9 mouse cellular contexts compared by ENCODE assay signal in genomic region chr2:106693702-106694566, GRCm38 (mm10). TPM values are rescaled to one million over a fixed set of nuclear protein-coding genes. Genes with fewer than 3 reads are reported as not detected.
DNase-seq lines count a peak whose midpoint lies in the region; ATAC-seq and TF ChIP-seq lines count a peak whose summit lies in the region.
"Had no signal": no experiment of that assay in that cellular context is flagged by ENCODE, and none has a peak within 500 bp of the region (broad histone marks: within the 10 kb centered on the region; RNA-seq: fewer than 3 reads in every experiment).

No protein-coding gene starts in this region.

- peak; percentile 62 for ATAC-seq in heart, embryonic 13.5 days (ENCODE audit: extremely low read depth, insufficient number of reproducible peaks, low FRiP score, low TSS enrichment)
- peak; percentile 81 for ATAC-seq in kidney, postnatal 0 days (replicated peaks; ENCODE audit: low FRiP score, low read depth)
- peak; percentile 76 for ATAC-seq in liver, postnatal 0 days
- ATAC-seq in inflammation-experienced regulatory T-cells, adult 6 months: no peak

- WGBS in heart, embryonic 13.5 days: under 1% methylated on average over 69 of the region's 91 CpGs
- under 1% methylated on average over 82 of the region's 91 CpGs for WGBS in kidney, postnatal 0 days
- under 1% methylated on average over 72 of the region's 91 CpGs for WGBS in liver, postnatal 0 days (ENCODE audit: insufficient replicate concordance)

- no peak for TF ChIP-seq POLR2A in embryonic fibroblast, embryonic 13.5 days (IDR thresholded peaks at IDR 0.05; ENCODE audit: low read depth, low read length)

- H3K27ac ChIP-seq in embryonic fibroblast, embryonic 13.5 days (ENCODE audit: insufficient read depth, low read length): no peak overlapping the region
- peak overlapping the region; percentile 98 for H3K27ac ChIP-seq in heart, embryonic 13.5 days (replicated peaks)
- peak overlapping the region; percentile 87 for H3K27ac ChIP-seq in kidney, postnatal 0 days
- H3K27ac ChIP-seq in liver, postnatal 0 days (ENCODE audit: low read depth): no peak overlapping the region

- no peak for TF ChIP-seq CTCF in E14TG2a.4 (conservative IDR thresholded peaks at IDR 0.05; ENCODE audit: low read length)
- TF ChIP-seq CTCF in embryonic fibroblast, embryonic 13.5 days (IDR thresholded peaks at IDR 0.05; ENCODE audit: borderline replicate concordance, insufficient read depth, low read length): no peak
- no peak for TF ChIP-seq CTCF in kidney, postnatal 0 days (IDR thresholded peaks at IDR 0.05; ENCODE audit: low read depth)
- no peak for TF ChIP-seq CTCF in liver, postnatal 0 days (IDR thresholded peaks at IDR 0.05; ENCODE audit: low read depth)

- peaks cover 29% of the 10 kb centered on the region for H3K27me3 ChIP-seq in E14TG2a.4 (ENCODE audit: insufficient read depth, low read length)
- peaks cover 6% of the 10 kb centered on the region; the same call in 1 of the 2 replicates for H3K27me3 ChIP-seq in heart, embryonic 13.5 days (replicated peaks)
- no peaks in the 10 kb centered on the region for H3K27me3 ChIP-seq in kidney, postnatal 0 days (ENCODE audit: insufficient read depth, low read length)
- H3K27me3 ChIP-seq in liver, postnatal 0 days (ENCODE audit: insufficient read depth, low read length): peaks cover 47% of the 10 kb centered on the region

- H3K4me1 ChIP-seq in E14TG2a.4 (replicated peaks; ENCODE audit: low read depth, low read length): peaks cover 28% of the 10 kb centered on the region
- 0 out of 2 replicates have a peak, but pooled peaks cover 3% of the 10 kb centered on the region for H3K4me1 ChIP-seq in embryonic fibroblast, embryonic 13.5 days (ENCODE audit: control insufficient read depth, insufficient read depth, low read length)
- H3K4me1 ChIP-seq in heart, embryonic 13.5 days: peaks cover 22% of the 10 kb centered on the region
- peaks cover 10% of the 10 kb centered on the region; the same call in 1 of the 2 replicates for H3K4me1 ChIP-seq in kidney, postnatal 0 days (replicated peaks; ENCODE audit: insufficient read depth, low read length)
- H3K4me1 ChIP-seq in liver, postnatal 0 days (ENCODE audit: insufficient read depth): no peaks in the 10 kb centered on the region

- H3K4me3 ChIP-seq in E14TG2a.4 (replicated peaks; ENCODE audit: low read length): peak overlapping the region; percentile 87
- H3K4me3 ChIP-seq in embryonic fibroblast, embryonic 13.5 days (ENCODE audit: insufficient read depth, low read length): peak overlapping the region; percentile 76
- H3K4me3 ChIP-seq in heart, embryonic 13.5 days: peak overlapping the region; percentile 90
- peak overlapping the region; percentile 78 for H3K4me3 ChIP-seq in kidney, postnatal 0 days (replicated peaks; ENCODE audit: low read depth, low read length)
- peak overlapping the region; percentile 68 for H3K4me3 ChIP-seq in liver, postnatal 0 days (ENCODE audit: low read depth, low read length)

- peak overlapping the region; percentile 99 for H3K9ac ChIP-seq in heart, embryonic 13.5 days
- H3K9ac ChIP-seq in kidney, postnatal 0 days (ENCODE audit: low read depth, low read length): peak overlapping the region; percentile 82
- H3K9ac ChIP-seq in liver, postnatal 0 days (replicated peaks): peak overlapping the region; percentile 46

- H3K9me3 ChIP-seq in E14TG2a.4 (ENCODE audit: low read length): no peaks in the 10 kb centered on the region
- H3K9me3 ChIP-seq in heart, embryonic 13.5 days: no peaks in the 10 kb centered on the region
- H3K9me3 ChIP-seq in kidney, postnatal 0 days (replicated peaks; ENCODE audit: low read length): no peaks in the 10 kb centered on the region
- no peaks in the 10 kb centered on the region for H3K9me3 ChIP-seq in liver, postnatal 0 days (ENCODE audit: low read length)

- peak; percentile 32 to 42 for DNase-seq in adrenal gland, postnatal 4 days (ENCODE audit: low spot score in 2 of 2)
- peak; percentile 61 for DNase-seq in kidney, postnatal 0 days (ENCODE audit: low spot score)
- DNase-seq in liver, postnatal 0 days: peak; percentile 52
- peak; percentile 29 for DNase-seq in ovary, postnatal 14 days (ENCODE audit: low spot score)

- H3K36me3 ChIP-seq in E14TG2a.4 (ENCODE audit: insufficient read depth, low read length): no peaks in the 10 kb centered on the region
- H3K36me3 ChIP-seq in heart, embryonic 13.5 days: no peaks in the 10 kb centered on the region
- no peaks in the 10 kb centered on the region for H3K36me3 ChIP-seq in kidney, postnatal 0 days (ENCODE audit: insufficient read depth, low read length)
- H3K36me3 ChIP-seq in liver, postnatal 0 days (replicated peaks; ENCODE audit: insufficient read depth, low read length): no peaks in the 10 kb centered on the region

- TF ChIP-seq EP300 in liver, postnatal 0 days (IDR thresholded peaks at IDR 0.05; ENCODE audit: low read depth): no peak

- H3K4me2 ChIP-seq in heart, embryonic 13.5 days: peak overlapping the region; percentile 85
- H3K4me2 ChIP-seq in kidney, postnatal 0 days (ENCODE audit: low read length): peak overlapping the region; percentile 87
- peak overlapping the region; percentile 98 for H3K4me2 ChIP-seq in liver, postnatal 0 days (ENCODE audit: low read depth, low read length)

RNA-seq across cellular contexts. Expression of gene Mpped2, which starts 0.9 kb away (rescaled TPM):
- 10 to 100 TPM; 40.7 to 46.1 TPM for total RNA-seq in adrenal gland, postnatal 4 days (2021)
- polyA plus RNA-seq in embryonic fibroblast, embryonic 13.5 days (2011; ENCODE audit: insufficient read length, low read depth, missing spikeins): 4.3 and 9.8 TPM in 2 replicates
- 72.3 and 82.8 TPM in 2 replicates for polyA plus RNA-seq in heart, embryonic 13.5 days (2015; fragmentation: Nextera tagmentation; extraction: Ambion mirVana)
- 30.4 and 33.2 TPM in 2 replicates for polyA plus RNA-seq in kidney, postnatal 0 days (2015; fragmentation: Nextera tagmentation; extraction: Ambion mirVana)
- polyA plus RNA-seq in liver, postnatal 0 days (2015; fragmentation: Nextera tagmentation; extraction: Ambion mirVana): 0.64 and 1.3 TPM in 2 replicates
- under 1 TPM in 1 of 3 experiments, not detected in 2; 0.47 TPM for polyA plus RNA-seq in inflammation-experienced regulatory T-cells, adult 6 months (2017; shearing (Covaris generic))
- total RNA-seq: neutrophil, adult 5-6 weeks had no signal

Comparison
In these comparisons a context has a peak if more than half of its experiments do, and no peak if none do; other contexts are left out.
1. H3K27ac ChIP-seq: peak in heart, embryonic 13.5 days (single experiment) and kidney, postnatal 0 days (single experiment); none in embryonic fibroblast, embryonic 13.5 days (single experiment) and liver, postnatal 0 days (single experiment).
2. H3K9ac ChIP-seq: peak in every context shown above with its lines; median percentile 99 in heart, embryonic 13.5 days; 82 in kidney, postnatal 0 days; 46 in liver, postnatal 0 days.
3. Peak in every context shown above with its lines, with median percentiles within 50 percentile points of each other: H3K4me3 ChIP-seq, DNase-seq and H3K4me2 ChIP-seq.